Mouse (Mus musculus) kidney, embryonic 15.5 days (tissue): ENCODE data around the gene Wfdc6a. TPM values are rescaled to one million over a fixed set of nuclear protein-coding genes. Genes with fewer than 3 reads are reported as not detected.

Experiments used
- ATAC-seq: fragments of 200-750 bp; cut with Nextera tagmentation; replicated peaks from 2 replicates; pipeline ENCODE4 v1.8.0; 2017; ENCODE audit warnings: moderate TSS enrichment; ENCODE audit not compliant: low FRiP score
- H3K27ac ChIP-seq: fragments of 300-500 bp; sonication (generic); 2 replicates; pipeline ENCODE4 v1.5.1; 2015; ENCODE audit warnings: mild to moderate bottlenecking, inconsistent platforms
- H3K27me3 ChIP-seq: fragments of 300-500 bp; sonication (generic); 2 replicates; pipeline ENCODE4 v1.6.1; 2015; ENCODE audit warnings: inconsistent platforms
- H3K36me3 ChIP-seq: fragments of 300-500 bp; sonication (generic); 2 replicates; pipeline ENCODE4 v1.6.1; 2015; ENCODE audit warnings: inconsistent platforms
- H3K4me1 ChIP-seq: fragments of 300-500 bp; sonication (generic); 2 replicates; pipeline ENCODE4 v1.6.1; 2015; ENCODE audit warnings: inconsistent platforms
- H3K4me2 ChIP-seq: fragments of 300-500 bp; sonication (generic); 2 replicates; pipeline ENCODE4 v1.6.1; 2015; ENCODE audit warnings: moderate library complexity, mild to moderate bottlenecking, inconsistent platforms
- H3K4me3 ChIP-seq: fragments of 300-500 bp; sonication (generic); replicated peaks from 2 replicates; pipeline ENCODE4 v1.5.1; 2015; ENCODE audit warnings: mild to moderate bottlenecking, inconsistent platforms
- H3K9ac ChIP-seq: fragments of 300-500 bp; sonication (generic); 2 replicates; pipeline ENCODE4 v1.6.1; 2015; ENCODE audit warnings: mild to moderate bottlenecking, inconsistent platforms
- H3K9me3 ChIP-seq: fragments of 300-500 bp; sonication (generic); replicated peaks from 2 replicates; pipeline ENCODE4 v1.6.1; 2016; ENCODE audit warnings: inconsistent platforms
- WGBS: fragments of 180-500 bp; shearing (Covaris S2); methylation state at CpG from one replicate; pipeline ENCODE4 v1.1.7; 2015; ENCODE audit warnings: mixed read lengths; 5-methylcytosine and 5-hydroxymethylcytosine counted together
- polyA plus RNA-seq: library from polyadenylated mRNA; unstranded; fragments of >200 nt; fragmentation: Nextera tagmentation; extraction: Ambion mirVana; gene quantifications from 2 replicates; pipeline ENCODE4 v1.2.1, GENCODE M21; 2015

Gene Wfdc6a
- polyA plus RNA-seq, 1 experiment from 2014 or later = 0.34 TPM

DNA sequence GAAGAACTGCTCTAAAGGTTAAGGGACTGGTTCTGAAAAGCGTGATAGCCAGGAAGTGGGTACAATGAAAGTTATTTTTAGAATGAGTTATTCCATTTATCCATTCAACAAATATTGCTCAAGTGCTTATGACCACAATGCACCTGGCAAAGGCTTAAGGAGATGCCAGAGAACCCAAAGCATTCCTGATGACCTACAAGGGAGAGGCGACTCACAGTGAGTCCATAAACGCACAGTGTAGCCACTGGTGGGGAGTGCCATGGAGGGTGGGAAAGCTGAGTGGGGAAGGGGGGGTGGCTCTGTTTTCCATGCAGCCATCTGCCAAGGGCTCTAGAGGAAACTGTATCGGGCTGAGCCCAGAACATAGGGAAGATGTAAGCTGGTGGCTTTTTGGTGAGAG is 35.9 kb downstream of the Wfdc6a start:
- no peak for ATAC-seq
- Histone ChIP-seq H3K9ac (no peak overlapping the region), H3K36me3 (no peaks in the 10 kb centered on the region), H3K4me1 (peaks cover 20% of the 10 kb centered on the region), H3K9me3 (no peaks in the 10 kb centered on the region), H3K27me3 (0 out of 2 replicates have a peak, but pooled peaks cover 4% of the 10 kb centered on the region), H3K4me2 (no peak overlapping the region), H3K27ac (no peak overlapping the region), H3K4me3 (no peak overlapping the region)
- WGBS = 51% methylated on average over 4 of the region's 4 CpGs

DNA sequence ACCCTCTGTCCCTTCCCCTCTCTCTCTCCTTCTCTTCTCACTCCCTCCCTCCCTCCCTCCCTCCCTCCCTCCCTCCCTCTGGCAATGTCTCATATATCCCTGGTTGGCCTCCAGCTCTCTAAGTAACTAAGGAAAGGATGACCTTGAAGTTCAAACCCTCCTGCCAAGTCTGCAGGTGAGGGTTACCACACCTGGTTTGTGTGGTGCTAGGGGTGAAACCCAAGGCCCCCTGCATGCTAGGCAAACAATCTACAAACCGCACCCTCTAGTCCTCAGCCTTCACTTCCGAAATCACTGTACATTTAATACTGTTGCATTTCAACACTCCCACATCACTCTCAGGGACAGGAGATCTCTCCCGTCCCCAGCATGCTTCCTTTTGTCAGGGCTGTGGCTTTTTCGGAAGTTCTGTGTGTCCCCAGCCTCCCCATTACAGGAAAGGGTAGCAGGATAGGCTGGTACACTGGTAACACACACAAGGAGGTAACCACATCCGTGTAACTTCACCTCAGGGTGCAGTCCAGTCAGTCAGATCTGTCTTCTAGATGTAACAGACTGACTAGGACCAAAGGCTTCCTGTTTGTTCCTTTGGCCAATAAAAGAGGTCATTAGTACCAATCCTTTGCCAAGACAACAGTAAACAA is 40.7 kb downstream of the Wfdc6a start:
- WGBS = 15% methylated on average over 5 of the region's 5 CpGs
- Histone ChIP-seq H3K27ac (peak overlapping the region; percentile 85), H3K36me3 (no peaks in the 10 kb centered on the region)

GRCm38 (mm10) chr2:164543745-164544144 is 41.5 kb downstream of the Wfdc6a start:
- 64% methylated on average over 2 of the region's 2 CpGs for WGBS
- H3K4me1 ChIP-seq = peaks cover 18% of the 10 kb centered on the region
- no peak overlapping the region for H3K4me3 ChIP-seq
- no peak overlapping the region for H3K9ac ChIP-seq
- no peaks in the 10 kb centered on the region for H3K36me3 ChIP-seq
- H3K27ac ChIP-seq = peak overlapping the region; percentile 85
- ATAC-seq = peak; percentile 75
- no peaks in the 10 kb centered on the region for H3K9me3 ChIP-seq
- H3K27me3 ChIP-seq = no peaks in the 10 kb centered on the region
- H3K4me2 ChIP-seq = no peak overlapping the region

More for the DNA sequence above, 40.7 kb downstream of the Wfdc6a start:
- peaks cover 21% of the 10 kb centered on the region for H3K4me1 ChIP-seq
- no peak overlapping the region for H3K4me3 ChIP-seq
- H3K4me2 ChIP-seq = no peak overlapping the region
- H3K9me3 ChIP-seq = no peaks in the 10 kb centered on the region
- H3K9ac ChIP-seq = no peak overlapping the region
- no peaks in the 10 kb centered on the region for H3K27me3 ChIP-seq
- 0 out of 2 replicates have a peak, but pooled peaks have one; percentile 2 for ATAC-seq

- Histone ChIP-seq H3K9me3 (no peaks in the 10 kb centered on the region), H3K36me3 (no peaks in the 10 kb centered on the region), H3K9ac (no peak overlapping the region), H3K27me3 (no peaks in the 10 kb centered on the region), H3K4me2 (no peak overlapping the region), H3K4me3 (no peak overlapping the region), H3K27ac (peak overlapping the region; percentile 85), H3K4me1 (peaks cover 18% of the 10 kb centered on the region)
- ATAC-seq = no peak
- 89% methylated on average over 7 of the region's 7 CpGs for WGBS
These were observed 42.6 kb downstream of the Wfdc6a start for GRCm38 (mm10) chr2:164542598-164542997.

DNA sequence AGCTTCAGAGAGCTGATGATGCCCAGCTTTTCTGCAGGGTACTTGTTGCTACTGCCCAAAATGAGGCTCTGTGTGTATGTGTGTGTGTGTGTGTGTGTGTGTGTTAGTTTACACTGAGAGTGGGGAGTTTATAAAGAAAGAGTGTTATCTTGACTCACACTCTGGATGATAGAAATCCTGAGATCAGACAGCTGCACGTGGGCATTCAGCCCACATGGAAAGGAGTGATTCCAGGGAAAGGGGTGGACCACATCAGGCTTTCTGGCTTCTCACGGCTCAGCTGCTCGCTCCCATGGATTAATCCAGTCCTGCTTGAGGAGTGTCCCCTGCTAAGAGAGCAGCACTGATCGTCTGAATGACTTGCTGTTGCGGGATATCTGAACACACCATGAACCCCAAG is 43.1 kb downstream of the Wfdc6a start:
- ATAC-seq = no peak
- Histone ChIP-seq H3K9ac (no peak overlapping the region), H3K9me3 (no peaks in the 10 kb centered on the region), H3K4me1 (peaks cover 18% of the 10 kb centered on the region), H3K36me3 (no peaks in the 10 kb centered on the region), H3K4me2 (no peak overlapping the region), H3K27ac (no peak overlapping the region), H3K4me3 (no peak overlapping the region), H3K27me3 (no peaks in the 10 kb centered on the region)
- 82% methylated on average over 5 of the region's 5 CpGs for WGBS

DNA sequence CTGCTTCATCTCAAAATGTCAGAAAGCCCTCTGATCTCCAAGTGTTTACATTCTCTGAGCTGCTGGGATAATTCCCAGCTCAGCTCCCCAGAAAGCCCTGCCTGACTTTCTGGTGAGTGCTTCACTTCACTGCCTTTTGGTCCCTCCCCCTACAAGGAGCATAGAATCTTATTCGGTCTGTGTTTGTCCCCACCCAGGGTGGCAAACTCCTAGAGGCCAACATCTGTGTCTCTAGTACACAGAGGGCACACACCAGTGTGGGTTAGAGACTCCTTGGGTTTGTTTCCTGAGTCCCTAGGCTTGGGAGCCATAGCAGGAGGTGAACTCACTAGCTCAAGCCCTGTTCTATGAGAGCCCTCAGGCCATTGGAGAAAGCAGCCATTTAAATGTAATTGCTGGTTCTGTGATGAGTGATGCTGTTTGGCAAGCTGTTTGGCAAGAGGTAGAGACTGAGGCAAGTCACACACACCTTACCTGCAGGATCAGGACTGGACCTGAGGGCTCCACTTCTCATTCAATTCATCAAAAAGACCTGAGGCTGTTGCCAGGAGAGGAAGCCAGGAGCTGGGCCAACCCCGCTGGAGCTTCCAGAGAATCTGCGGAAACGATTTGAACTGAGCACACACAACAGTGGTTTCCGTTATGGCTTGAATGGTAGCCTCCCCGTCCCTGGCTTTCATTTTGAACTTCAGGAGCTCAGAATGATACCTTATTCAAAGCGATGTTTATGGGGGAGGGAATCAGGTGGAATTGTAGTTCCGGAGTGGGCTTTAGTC is 44.4 kb downstream of the Wfdc6a start:
- H3K27me3 ChIP-seq = no peaks in the 10 kb centered on the region
- WGBS = 49% methylated on average over 8 of the region's 8 CpGs
- H3K9me3 ChIP-seq = no peaks in the 10 kb centered on the region
- peak overlapping the region; percentile 46 for H3K27ac ChIP-seq
- ATAC-seq = no peak; the same call in 1 of the 2 replicates
- H3K4me3 ChIP-seq = no peak overlapping the region
- H3K9ac ChIP-seq = no peak overlapping the region
- H3K36me3 ChIP-seq = no peaks in the 10 kb centered on the region
- peaks cover 18% of the 10 kb centered on the region for H3K4me1 ChIP-seq
- no peak overlapping the region for H3K4me2 ChIP-seq

GRCm38 (mm10) chr2:164537003-164537402 is 48.2 kb downstream of the Wfdc6a start:
- Histone ChIP-seq H3K4me3 (no peak overlapping the region), H3K4me1 (peaks cover 9% of the 10 kb centered on the region), H3K27ac (no peak overlapping the region), H3K4me2 (no peak overlapping the region), H3K36me3 (no peaks in the 10 kb centered on the region), H3K27me3 (no peaks in the 10 kb centered on the region), H3K9ac (no peak overlapping the region), H3K9me3 (no peaks in the 10 kb centered on the region)
- ATAC-seq = no peak
- 79% methylated on average over 4 of the region's 4 CpGs for WGBS

GRCm38 (mm10) chr2:164534315-164534714 is 50.9 kb downstream of the Wfdc6a start:
- Histone ChIP-seq H3K4me3 (no peak overlapping the region), H3K27ac (no peak overlapping the region), H3K9ac (no peak overlapping the region), H3K27me3 (no peaks in the 10 kb centered on the region), H3K4me2 (no peak overlapping the region), H3K36me3 (no peaks in the 10 kb centered on the region), H3K4me1 (no peaks in the 10 kb centered on the region), H3K9me3 (no peaks in the 10 kb centered on the region)
- 67% methylated on average over 10 of the region's 10 CpGs for WGBS
- ATAC-seq = no peak

- H3K27me3 ChIP-seq = no peaks in the 10 kb centered on the region
- 0 out of 2 replicates have a peak, but pooled peaks have one; percentile 33 for ATAC-seq
- H3K4me2 ChIP-seq = no peak overlapping the region
- no peak overlapping the region for H3K27ac ChIP-seq
- no peak overlapping the region for H3K9ac ChIP-seq
- no peaks in the 10 kb centered on the region for H3K36me3 ChIP-seq
- no peaks in the 10 kb centered on the region for H3K9me3 ChIP-seq
- WGBS = 7% methylated on average over 3 of the region's 3 CpGs
- H3K4me3 ChIP-seq = no peak overlapping the region
- no peaks in the 10 kb centered on the region for H3K4me1 ChIP-seq
These were observed 54.1 kb downstream of the Wfdc6a start for GRCm38 (mm10) chr2:164531169-164531568.

Other genes with a start within 250 kb of the Wfdc6a start
- gene Slpi, start 196.4 kb downstream of the Wfdc6a start, polyA plus RNA-seq = 2.4 and 2.7 TPM in 2 replicates
- 0.05 and 0.08 TPM in 2 replicates for gene Rbpjl, start 182.3 kb downstream of the Wfdc6a start, polyA plus RNA-seq
- 1.1 and 2.4 TPM in 2 replicates for gene Matn4, start 180.3 kb downstream of the Wfdc6a start, polyA plus RNA-seq
- 149 and 161 TPM in 2 replicates for gene Sdc4, start 141.6 kb downstream of the Wfdc6a start, polyA plus RNA-seq
- gene Sys1, start 128.5 kb downstream of the Wfdc6a start, polyA plus RNA-seq = 59.2 and 64.2 TPM in 2 replicates
- 7.7 and 8.3 TPM in 2 replicates for gene Gm20458, start 124.5 kb downstream of the Wfdc6a start, polyA plus RNA-seq
- not detected in 2 replicates for gene Trp53tg5, start 111.7 kb downstream of the Wfdc6a start, polyA plus RNA-seq
- gene Dbndd2, start 99.3 kb downstream of the Wfdc6a start, polyA plus RNA-seq = 13.0 and 14.0 TPM in 2 replicates
- gene Pigt, start 87.9 kb downstream of the Wfdc6a start, polyA plus RNA-seq = 65.1 and 69.6 TPM in 2 replicates
- 329 and 368 TPM in 2 replicates for gene Wfdc2, start 23.0 kb downstream of the Wfdc6a start, polyA plus RNA-seq
- gene Spint3, start 12.0 kb downstream of the Wfdc6a start, polyA plus RNA-seq = not detected in 2 replicates
- not detected in 2 replicates for gene Eppin, start 8.1 kb upstream of the Wfdc6a start, polyA plus RNA-seq
- not detected in 2 replicates for gene Wfdc6b, start 28.1 kb upstream of the Wfdc6a start, polyA plus RNA-seq
- gene Wfdc8, start 28.2 kb upstream of the Wfdc6a start, polyA plus RNA-seq = not detected in 2 replicates
- not detected in 2 replicates for gene Wfdc16, start 53.3 kb upstream of the Wfdc6a start, polyA plus RNA-seq
- 0.41 TPM in 1 of 2 replicates, not detected in the other for gene Wfdc10, start 70.6 kb upstream of the Wfdc6a start, polyA plus RNA-seq
- gene Wfdc9, start 71.1 kb upstream of the Wfdc6a start, polyA plus RNA-seq = not detected in 2 replicates
- gene Wfdc11, start 88.6 kb upstream of the Wfdc6a start, polyA plus RNA-seq = not detected in 2 replicates
- 0.43 and 0.57 TPM in 2 replicates for gene Wfdc13, start 99.7 kb upstream of the Wfdc6a start, polyA plus RNA-seq
- gene Spint4, start 113.1 kb upstream of the Wfdc6a start, polyA plus RNA-seq = 0.65 and 0.76 TPM in 2 replicates
- not detected in 2 replicates for gene Spint5, start 129.9 kb upstream of the Wfdc6a start, polyA plus RNA-seq
- gene Wfdc3, start 160.5 kb upstream of the Wfdc6a start, polyA plus RNA-seq = 1.2 and 1.3 TPM in 2 replicates
- 74.6 and 75.1 TPM in 2 replicates for gene Dnttip1, start 160.5 kb upstream of the Wfdc6a start, polyA plus RNA-seq
- gene Ube2c, start 184.5 kb upstream of the Wfdc6a start, polyA plus RNA-seq = 517 and 530 TPM in 2 replicates
- gene Tnnc2, start 194.5 kb upstream of the Wfdc6a start, polyA plus RNA-seq = 40.1 and 87.2 TPM in 2 replicates
- gene Snx21, start 200.4 kb upstream of the Wfdc6a start, polyA plus RNA-seq = 21.5 and 24.0 TPM in 2 replicates
- 20.8 and 21.2 TPM in 2 replicates for gene Acot8, start 219.4 kb upstream of the Wfdc6a start, polyA plus RNA-seq
- 9.0 and 9.2 TPM in 2 replicates for gene Zswim3, start 219.7 kb upstream of the Wfdc6a start, polyA plus RNA-seq
- 18.4 and 19.8 TPM in 2 replicates for gene Zswim1, start 237.2 kb upstream of the Wfdc6a start, polyA plus RNA-seq
- 0.21 TPM in 1 of 2 replicates, not detected in the other for gene Spata25, start 243.1 kb upstream of the Wfdc6a start, polyA plus RNA-seq
- gene Ctsa, start 247.4 kb upstream of the Wfdc6a start, polyA plus RNA-seq = 160 and 170 TPM in 2 replicates
- gene Neurl2, start 248.0 kb upstream of the Wfdc6a start, polyA plus RNA-seq = 7.0 and 8.9 TPM in 2 replicates